Mouse (Mus musculus): ENCODE measurements around the gene Tcf7l1.

DNA sequence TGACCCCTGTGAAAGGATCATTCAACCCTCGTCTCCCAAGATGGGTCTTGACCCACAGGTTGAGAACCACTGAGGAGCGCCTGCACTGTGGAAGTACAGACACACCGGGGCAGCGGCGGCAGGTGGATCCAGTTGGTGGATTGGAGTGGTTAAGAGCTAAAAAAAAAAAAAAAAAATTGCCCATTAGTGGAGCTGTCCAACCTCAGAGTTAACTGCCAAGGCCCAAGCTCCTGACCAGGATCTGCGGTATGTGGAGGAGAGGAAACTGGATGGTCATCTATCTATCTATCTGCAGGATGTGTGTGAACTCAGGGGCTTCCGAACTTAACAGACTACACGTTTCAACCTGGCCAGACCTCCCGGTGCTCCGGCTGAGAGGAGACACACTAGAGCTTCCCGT is 41.2 kb downstream of the Tcf7l1 start:
- no peak for TF ChIP-seq CTCF (IDR thresholded peaks at IDR 0.05; ENCODE audit: low read depth)
- no peak for TF ChIP-seq EP300 (IDR thresholded peaks at IDR 0.05; ENCODE audit: low read depth)
